Mouse (Mus musculus) induced T-regulatory cell, adult 2 months (primary cell): ENCODE data around the gene Nup62cl.

ENCODE experiments used
- DNase-seq: peaks from one replicate; pipeline ENCODE4 v3.0.0-alpha.2; 2012; ENCODE audit warnings: low read depth

Nup62cl gene

DNA sequence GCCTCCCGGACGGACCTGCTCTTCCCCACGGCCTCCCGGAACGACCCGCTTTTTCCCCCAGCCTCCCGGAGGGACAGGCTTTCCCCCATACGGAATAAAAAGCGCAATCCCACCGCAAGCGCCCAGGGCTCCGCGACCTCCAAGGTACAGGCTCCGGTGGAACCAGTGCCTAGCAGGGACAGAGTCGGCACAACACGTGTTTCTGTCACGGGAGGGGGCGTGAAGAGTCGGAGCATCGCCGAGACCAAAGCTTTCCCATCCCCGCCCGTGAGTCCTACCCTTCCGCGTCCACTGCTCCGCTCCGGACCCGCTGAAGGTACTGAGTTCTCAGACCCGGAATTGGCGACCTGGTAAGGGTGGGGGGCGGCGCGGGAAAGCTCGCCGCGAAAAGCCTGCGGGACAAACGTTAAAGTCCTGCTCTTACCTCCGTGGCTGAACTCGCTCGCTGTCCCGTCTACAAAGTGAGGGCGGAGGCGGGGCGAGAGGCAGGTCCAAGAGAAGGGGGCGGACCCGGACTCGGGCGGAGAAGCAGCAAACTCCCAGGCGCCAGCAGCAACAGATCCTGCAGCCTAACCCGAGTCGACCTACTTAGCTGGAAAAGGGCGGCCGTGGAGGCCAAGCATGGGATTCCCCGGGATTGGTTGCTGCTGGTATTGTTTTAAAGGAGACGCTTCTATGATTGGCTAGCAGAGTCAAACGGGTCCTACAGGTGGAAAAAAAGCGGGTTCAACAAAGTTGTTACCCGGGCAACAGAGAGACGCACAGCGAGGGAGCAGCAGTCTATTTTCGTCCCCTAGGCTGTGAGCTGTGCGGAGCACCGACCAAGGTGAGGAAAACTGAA, at the start of gene Nup62cl, which contains the start of gene Pih1h3b:
TSS of gene Nup62cl (minus strand) at position 578 of the 841 bp plus-strand sequence.
TSS of gene Pih1h3b (plus strand) at position 745 of the 841 bp plus-strand sequence.
- peak; percentile 51 for DNase-seq

DNA sequence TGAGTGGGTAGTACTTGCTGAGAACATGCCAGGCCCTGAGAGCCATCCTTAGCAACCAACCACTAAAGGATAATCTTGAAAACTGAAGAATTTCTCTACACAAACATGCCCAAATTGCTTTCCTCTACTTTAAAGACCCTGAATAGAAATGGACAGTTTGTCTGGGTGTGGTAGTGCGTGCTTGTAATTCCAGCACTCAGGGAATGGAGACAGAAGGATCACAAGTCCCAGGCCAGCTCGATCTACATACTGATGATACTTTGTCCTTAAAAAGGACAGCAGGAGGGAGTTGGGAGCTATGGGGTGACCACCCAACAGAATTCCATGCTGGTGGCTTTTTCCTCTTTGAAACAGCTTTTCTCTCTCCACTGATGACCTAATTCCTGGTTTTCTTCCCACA, 31.6 kb upstream of the Nup62cl start:
- DNase-seq, result no peak

DNA sequence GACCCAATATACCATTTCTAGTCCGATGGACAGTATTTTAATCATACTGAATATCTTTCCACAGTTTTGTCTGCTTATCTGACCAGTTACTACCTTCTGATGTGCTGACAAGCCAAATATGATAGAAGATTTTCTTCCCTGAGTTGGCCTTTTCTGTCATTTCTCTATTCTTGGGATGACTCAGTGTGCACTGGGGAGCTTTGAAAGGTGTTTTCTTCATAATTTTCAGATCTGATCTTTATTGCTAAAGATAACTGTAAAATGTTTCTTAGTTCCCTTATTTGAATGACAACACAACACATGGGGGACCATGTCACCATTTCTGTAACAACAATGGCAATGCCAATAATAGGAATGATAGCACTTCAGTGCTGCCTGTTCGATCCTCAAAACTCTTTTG, 20.0 kb upstream of the Nup62cl start:
- DNase-seq, result no peak

DNA sequence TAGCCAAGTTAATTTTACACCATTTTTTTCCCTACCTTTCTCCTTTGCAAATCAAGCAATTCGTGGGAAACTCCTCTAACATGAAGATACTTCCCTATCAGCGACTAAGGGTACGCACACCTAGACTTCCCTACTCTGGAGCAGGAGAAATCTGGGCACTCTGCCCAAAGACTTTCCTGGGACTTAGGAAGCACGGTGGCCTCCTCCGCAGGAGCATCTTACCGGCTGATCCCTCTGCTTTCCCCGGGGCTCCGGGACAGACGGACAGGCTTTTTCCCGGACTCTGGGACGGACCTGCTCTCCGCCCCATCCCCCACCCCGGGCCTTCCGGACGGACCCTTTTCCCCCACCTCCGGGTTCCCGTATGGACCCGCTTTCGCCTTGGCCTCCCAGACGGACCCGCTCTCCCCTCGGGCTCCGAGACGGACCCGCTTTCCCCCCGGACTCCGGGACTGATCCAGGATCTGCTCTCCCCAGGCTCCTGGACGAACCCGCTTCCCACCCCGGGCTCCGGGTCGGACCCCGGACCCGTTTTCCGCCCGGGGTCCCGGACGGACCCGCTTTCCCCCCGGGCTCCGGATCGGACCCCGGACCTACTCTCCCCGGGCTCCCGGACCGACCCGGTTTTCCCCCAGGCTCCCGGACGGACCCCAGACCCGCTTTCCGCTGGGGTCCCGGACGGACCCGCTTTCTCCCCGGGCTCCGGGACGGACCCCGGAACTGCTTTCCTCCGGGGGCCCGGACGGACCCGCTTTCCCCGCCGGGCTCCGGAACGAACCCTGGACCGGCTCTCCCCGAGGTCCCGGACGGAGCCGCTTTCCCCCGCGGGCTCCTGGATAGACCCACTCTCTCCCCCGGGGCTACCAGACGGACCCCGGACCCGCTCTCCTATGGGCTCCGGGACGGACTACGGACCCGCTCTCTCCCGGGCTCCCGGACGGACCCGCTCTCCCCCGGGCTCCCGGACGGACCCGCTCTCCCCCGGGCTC, 1.3 kb downstream of the Nup62cl start:
- DNase-seq, result no peak

DNA sequence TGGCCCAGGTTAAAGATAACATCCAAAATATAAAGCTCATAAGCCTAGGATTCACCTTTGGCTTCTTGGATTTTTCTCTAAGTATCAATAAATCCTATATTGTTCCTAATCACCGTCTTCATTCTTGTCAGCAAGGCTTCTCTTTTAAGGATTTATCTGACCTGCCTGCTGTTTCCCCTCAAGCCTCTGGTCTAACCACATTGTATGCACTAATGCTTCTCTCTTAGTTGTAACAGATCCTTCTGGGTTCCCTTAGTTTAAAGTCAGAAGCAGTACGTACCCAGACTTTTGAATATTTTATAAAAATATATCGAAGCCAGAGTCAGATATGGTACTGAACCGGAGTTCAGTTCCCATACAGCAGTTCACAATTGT, 63.8 kb downstream of the Nup62cl start:
- no peak for DNase-seq

DNA sequence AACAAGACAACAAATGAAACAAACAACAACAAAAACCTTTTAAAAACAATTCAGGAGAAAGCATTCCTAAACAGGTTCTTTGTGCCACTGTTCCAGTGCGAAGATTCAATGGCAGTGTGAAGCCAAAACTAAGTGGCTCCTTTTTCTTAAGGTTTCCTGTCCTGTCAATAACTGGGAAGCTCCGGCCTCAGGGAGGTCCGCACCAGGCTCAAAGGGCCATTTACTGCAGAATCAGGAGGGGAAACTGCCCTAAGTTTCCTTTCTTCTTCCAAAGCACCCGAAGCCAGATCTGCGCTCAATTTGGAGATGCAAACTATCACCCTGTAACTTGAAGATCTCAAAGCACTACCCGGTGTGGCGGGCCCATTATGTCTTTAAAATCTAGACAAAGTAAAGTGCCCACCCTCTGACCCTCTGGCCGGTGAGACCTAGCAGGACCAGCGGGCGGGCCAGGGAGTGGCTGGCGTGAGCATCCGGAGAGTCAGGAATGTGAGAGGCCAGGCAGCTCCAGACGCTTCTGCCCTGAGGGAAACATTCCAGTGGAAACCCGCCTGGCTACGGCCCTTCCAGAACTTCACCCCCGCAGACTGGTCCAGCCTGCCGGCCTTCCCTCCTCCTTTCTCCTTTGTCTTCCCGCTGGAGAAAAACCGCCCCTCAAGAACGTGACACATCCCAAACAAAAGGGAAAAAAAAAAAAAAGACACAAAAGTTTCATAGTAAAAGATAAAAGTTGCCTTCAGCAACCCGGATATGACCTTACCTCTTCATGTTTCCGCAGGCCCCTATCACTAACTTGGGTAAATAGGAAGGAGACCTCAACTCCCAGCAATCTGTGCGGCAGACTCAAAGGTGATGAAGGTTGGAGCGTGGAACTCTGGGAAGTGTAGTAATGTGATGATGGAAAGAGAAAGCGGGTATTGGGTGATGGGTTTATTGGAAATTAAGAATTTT, 64.5 kb downstream of the Nup62cl start, which contains the start of gene Rbm41:
TSS of gene Rbm41 (minus strand) at position 856 of the 951 bp plus-strand sequence.
- DNase-seq, result peak; percentile 80

DNA sequence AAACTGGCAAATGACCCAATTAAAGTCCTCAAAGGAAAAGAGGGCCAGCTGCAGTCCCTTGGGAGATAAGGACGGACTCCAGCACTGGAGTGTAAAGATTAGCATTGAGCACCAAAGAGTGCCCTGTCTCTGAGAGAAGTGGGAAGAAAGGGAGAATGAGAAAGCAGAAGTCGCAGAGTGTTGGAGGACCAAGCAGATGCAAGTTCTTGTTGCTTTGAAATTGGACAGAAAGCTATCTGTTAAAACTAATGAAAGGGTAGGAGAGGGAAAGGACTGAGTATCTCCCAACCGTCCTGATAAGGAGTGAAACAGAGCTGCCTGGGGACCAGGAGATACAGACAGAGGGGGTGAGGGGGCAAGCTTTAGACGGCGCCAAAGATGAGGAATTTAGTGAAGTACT, 80.4 kb downstream of the Nup62cl start:
- no peak for DNase-seq
